Mouse (Mus musculus): ENCODE measurements at regions not wholly inside any gene's neighbourhood (a gene's known extent, or its start where the extent isn't known, plus 50 kb on each side); places are given as distances from the start of the nearest gene placed in this dataset.
A peak's percentile ranks its signal among the peaks of the same experiment; 100 is the strongest.

GRCm38 (mm10) chr2:172613891-172614391, 64.5 kb downstream of the Tfap2c start:
- no peak for DNase-seq (ENCODE audit: low spot score)

GRCm38 (mm10) chr2:172615148-172615547, 65.8 kb downstream of the Tfap2c start:
- DNase-seq (ENCODE audit: low spot score): no peak

DNA sequence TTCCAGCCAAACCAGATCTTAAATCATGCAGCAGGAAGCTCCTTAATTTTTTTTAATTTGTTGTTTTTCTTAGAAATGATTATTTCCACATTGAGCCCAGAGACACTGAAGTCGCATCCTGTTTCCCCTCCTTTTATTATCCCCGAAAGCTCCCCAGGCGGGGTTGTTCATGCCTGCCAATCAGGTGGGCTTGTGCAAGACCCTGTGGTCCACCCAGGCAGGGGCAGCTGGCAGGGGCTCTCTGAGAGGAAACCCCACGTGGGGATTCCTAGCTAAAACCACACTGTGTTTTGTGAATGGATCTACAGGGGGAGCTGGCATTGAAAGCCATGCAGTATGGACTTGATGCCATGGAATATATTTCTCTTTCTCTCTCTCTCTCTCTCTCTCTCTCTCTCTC, 66.2 kb downstream of the Tfap2c start:
- no peak for DNase-seq (ENCODE audit: low spot score)

DNA sequence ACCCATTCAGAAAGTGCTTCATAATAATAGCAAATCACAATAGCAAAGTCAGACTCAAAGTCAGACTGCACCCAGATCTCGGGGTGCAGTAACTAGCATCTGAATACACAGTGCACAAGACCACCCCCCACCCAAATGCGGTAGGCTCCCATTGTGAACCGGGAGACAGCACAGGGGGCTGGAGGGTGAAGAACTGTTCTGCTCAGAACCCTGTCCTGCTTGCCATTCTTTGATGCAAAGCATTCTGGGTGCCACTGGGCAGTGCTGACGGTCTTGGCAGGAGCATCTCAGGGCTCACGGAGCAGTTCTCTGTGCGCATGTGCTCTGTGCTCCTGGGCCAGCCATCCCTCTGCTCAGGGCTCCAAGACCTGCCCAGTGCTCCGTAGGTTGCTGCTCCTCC, 69.8 kb downstream of the Tfap2c start:
- no peak for DNase-seq (ENCODE audit: low spot score)

DNA sequence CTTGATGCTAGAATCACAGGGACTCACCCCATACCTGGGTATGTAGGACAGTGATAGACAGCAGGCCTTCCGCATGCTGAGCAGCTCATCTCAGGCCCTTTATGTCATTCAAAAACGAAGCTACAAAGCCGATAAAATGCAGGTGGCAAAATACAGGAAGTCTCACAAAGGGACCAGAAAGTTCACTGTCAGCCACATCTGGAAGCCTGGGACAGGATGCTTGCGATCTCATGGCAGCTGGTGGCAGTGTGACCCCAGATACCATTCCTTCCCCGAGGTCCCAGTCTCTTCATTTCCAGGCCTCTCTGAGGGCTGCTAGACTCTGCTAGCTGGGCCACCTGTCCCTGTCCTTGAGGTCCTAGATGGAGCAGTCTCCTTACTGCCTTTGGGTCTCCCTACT, 70.6 kb downstream of the Tfap2c start:
- DNase-seq (ENCODE audit: low spot score): no peak

- DNase-seq (ENCODE audit: low spot score): no peak
These were observed 74.3 kb downstream of the Tfap2c start for GRCm38 (mm10) chr2:172623707-172624106.

DNA sequence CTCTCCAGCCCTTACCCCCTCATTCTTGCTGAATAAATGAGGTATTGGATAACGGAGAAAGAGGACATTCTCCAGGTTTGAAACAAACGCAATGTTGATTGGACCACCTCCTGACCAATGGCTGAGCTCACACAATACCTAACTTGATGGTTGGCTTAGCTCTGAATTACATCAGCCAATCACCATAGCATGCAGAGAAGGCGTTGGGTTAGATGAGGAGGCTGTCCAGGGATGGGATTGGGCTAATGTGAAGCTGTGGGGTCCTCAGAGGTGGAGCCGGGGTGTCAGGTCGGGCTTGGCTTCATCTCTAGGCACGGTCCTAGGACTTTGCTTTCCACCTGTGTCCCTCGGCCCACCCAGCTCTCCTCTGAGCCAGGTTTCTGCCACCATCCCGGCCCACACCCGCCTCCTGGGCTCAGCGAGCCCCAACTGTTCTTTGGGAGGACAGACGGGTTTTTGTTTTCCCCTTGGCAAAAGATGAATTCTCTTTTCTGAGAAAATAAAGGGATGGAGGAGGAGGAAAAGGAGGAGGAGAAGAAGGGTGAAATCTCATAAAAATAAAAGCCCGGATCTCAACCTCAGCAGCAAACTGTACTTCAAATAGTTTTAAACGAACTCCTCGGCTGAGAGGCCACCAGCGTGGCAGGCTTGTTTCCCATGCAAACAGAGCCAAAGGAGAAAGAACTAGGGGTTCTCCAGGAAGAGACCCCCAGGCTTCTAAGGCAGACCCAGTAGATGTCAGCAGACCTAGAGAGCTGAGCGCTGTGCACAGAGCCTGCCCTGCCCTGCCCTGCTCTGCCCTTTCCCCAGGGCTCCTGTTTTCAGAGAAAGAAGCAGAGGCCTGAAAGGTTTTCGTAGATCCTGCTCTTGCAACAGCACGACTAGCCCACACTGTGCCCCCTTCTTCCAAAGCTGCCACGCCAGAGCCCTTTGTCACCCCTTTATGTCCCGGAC, 78.2 kb downstream of the Tfap2c start:
- DNase-seq (ENCODE audit: low spot score): no peak

GRCm38 (mm10) chr2:172630333-172630732, 80.9 kb downstream of the Tfap2c start:
- no peak for DNase-seq (ENCODE audit: low spot score)

GRCm38 (mm10) chr2:172642616-172643015, 93.2 kb downstream of the Tfap2c start:
- no peak for DNase-seq (ENCODE audit: low spot score)

- peak; percentile 28 for DNase-seq (ENCODE audit: low spot score)
These were observed 94.5 kb downstream of the Tfap2c start for GRCm38 (mm10) chr2:172643860-172644259.

DNA sequence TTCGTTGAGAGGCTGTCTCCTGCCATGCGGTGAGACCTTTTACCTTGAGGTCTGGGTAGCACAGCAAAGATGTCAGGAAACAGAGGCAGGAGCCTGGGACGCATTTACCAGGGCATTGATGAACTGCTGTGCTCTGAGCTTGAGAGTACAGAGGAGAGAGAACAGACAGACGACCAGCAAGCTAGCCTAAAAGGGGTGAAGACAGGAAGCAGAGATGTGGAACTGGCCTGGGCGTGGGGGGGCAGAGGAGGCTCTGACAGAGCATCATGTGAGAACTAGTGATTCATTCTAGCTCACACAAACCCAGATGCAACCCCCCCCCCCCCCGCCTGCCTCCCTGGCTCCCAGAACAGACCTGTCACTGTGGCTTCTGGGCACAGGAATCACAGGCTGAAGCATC, 95.1 kb downstream of the Tfap2c start:
- DNase-seq (ENCODE audit: low spot score): no peak

- DNase-seq (ENCODE audit: low spot score): no peak
These were observed 98.7 kb downstream of the Tfap2c start for GRCm38 (mm10) chr2:172648072-172648471.

- DNase-seq (ENCODE audit: low spot score): no peak
These were observed 111.1 kb downstream of the Tfap2c start for GRCm38 (mm10) chr2:172660479-172660878.

- DNase-seq (ENCODE audit: low spot score): no peak
These were observed 111.5 kb downstream of the Tfap2c start for GRCm38 (mm10) chr2:172660916-172661315.

GRCm38 (mm10) chr2:172661418-172661980, 112.1 kb downstream of the Tfap2c start:
- no peak for DNase-seq (ENCODE audit: low spot score)

DNA sequence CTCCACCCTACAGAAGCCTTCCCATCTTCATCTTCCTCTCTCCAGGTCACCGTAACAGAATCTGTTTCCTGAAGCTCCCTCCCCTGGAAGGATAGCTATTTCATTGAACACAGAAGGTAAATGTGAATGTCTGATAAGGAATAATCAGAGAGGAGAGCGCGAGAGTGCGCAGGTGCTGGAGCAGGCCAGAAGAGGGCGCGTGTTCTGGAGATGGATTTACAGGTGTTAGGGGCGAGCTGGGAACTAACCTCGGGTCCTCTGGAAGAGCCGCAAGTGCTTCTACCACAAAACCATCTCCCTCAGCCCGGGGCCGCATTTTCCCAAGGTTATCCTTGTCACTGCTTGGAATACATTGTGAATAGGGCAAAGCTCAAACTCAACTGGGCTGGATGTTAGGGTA, 112.8 kb downstream of the Tfap2c start:
- DNase-seq (ENCODE audit: low spot score): no peak

DNA sequence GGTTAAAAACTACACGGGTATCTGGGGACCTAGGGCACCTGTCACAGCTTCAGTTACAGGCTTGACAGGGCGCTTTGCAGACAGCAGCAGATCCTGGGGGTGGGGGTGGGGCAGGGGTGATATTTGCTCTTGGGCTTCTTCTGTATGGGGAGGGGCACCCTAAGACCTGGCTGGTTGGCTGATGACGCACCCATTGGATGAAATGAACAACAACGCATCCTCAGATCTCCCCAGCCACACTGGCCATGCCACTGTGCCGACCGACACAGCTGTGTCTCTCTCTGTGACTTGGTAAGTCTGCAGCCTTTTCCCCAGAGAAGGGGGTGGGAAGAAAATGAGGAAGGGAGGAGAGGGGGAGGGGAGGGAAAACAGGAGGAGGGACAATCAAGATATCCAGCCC, 114.3 kb downstream of the Tfap2c start:
- DNase-seq (ENCODE audit: low spot score): no peak

DNA sequence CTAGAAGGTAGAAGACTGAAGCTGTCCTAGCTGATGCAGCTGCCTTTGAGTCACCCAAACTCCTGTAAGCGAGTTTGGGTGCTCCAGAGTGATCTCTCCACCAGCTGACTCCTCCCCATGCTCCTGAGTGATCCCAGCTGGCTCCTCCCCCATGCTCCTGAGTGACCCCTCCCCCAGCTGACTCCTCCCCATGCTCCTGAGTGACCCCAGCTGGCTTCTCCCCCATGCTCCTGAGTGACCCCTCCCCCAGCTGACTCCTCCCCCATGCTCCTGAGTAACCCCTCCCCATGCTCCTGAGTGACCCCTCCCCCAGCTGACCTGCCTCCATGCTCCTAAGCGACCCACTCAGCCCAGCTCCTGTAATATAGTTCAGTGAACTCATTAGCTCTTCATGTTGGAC, 123.7 kb downstream of the Tfap2c start:
- no peak for DNase-seq (ENCODE audit: low spot score)

DNA sequence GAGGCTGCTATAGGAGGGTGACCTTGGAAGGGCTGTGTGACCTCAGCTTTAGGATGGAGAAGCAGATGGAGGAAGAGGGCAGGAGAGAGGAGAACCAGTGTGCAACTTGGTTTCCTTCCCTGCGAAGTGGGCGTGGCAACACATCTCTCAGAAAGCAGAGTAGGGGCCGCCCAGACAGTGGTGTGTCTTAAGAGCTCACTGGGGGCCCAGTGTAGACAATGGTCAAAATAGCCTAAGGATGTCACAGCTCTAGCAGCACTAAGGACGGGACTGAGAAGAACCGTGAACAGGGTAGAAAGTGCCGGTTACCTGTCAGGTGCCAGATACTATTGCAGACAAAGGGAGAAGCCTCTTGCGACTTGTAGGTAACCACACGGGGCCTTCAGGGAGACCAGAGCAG, 125.2 kb downstream of the Tfap2c start:
- no peak for DNase-seq (ENCODE audit: low spot score)

DNA sequence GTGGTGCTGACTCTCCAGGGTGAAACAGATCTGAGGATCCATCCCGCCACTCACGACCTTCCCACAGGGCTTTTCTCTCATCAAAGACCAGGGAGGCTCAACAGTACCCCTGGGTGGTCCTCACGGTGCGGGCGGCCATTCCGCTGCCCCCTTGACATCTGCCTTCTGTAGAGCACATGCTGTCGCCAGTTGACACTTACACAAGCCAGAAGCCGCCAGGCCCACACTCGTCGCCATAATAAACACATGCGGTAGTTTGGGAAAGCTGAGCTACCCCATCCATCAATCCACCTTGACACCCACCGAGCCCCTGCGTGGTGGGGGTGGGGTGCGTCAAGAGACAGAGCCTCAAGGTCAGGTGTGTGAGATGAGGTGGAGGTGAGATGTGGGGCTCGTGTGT, 125.7 kb downstream of the Tfap2c start:
- no peak for DNase-seq (ENCODE audit: low spot score)

DNA sequence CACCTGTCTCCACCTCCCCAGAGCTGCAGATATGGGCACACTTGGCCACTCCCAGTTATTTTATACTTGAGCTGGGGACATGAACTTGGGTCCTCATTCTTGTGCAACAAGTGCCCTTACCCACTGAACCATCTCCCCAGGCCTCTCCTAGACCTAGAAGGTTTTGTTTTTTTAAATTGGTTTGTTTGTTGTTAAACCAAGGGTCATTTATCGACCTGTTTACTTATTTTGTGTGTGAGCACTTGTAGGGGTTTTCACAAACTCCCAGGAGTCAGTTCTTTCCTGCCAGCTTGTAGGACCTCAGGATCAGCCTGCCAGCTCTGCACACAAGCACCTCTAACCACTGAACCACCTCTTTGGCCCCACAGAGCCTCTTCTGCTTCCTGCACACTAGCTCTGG, 140.8 kb downstream of the Tfap2c start:
- no peak for DNase-seq (ENCODE audit: low spot score)

- DNase-seq (ENCODE audit: low spot score): no peak
These were observed 141.7 kb downstream of the Tfap2c start for GRCm38 (mm10) chr2:172690931-172691651.

GRCm38 (mm10) chr2:172698961-172699360, 149.6 kb downstream of the Tfap2c start:
- DNase-seq (ENCODE audit: low spot score): no peak

Data from ovary, postnatal 14 days (tissue).